Mouse (Mus musculus): ENCODE results near the gene Calm3. TPM values are rescaled to one million over a fixed set of nuclear protein-coding genes. Genes with fewer than 3 reads are reported as not detected.

Gene Calm3
- total RNA-seq, 2 experiments from 2014 or later = 224 to 252 TPM

GRCm38 (mm10) chr7:16891641-16892351 lies 32.1 kb downstream of the Calm3 start, which contains the start of gene Gng8:
TSS of gene Gng8 (plus strand) at chr7:16891786.
- peak; percentile 89 for DNase-seq

DNA sequence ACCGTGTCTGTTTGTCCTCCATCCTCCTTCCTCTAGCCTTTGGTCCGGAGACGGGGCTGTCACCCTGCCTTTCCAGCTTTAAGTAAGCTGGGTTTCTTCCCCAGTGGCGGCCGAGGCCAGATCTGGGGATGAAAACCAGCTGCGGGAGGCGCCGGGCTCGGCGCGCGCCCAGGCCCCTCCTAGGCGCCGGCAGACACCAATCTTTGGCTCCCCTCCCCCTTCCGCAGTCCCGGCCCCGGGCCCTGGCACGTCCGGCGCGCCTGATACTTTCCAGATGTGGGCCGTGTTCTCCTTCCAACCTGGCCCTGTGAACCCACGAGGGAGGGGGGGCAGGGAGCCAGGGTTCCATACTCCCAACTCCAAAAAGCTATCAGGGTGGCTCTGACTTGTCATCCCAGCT lies 33.0 kb downstream of the Calm3 start:
- DNase-seq = peak; percentile 69

DNA sequence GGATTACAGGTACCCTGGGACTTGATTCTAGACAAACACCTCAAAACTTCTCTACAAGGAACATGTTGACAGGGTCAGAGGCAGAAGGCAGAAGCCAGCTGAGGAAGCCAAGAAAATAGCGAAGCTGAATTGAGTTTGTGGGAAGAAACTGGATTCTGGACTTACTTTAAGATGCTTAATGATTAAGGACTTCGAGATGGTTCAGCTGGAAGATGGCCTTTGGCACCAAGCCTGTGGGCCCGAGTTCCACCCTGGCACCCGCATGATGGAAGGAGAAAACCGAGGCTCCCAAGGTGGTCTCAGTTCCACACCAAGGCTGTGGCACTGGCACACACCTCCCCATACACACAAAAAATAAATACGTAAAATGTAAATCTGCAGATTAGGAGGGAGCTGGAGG lies 33.4 kb downstream of the Calm3 start:
- no peak for DNase-seq

GRCm38 (mm10) chr7:16885905-16886304 lies 38.0 kb downstream of the Calm3 start:
- DNase-seq = no peak

DNA sequence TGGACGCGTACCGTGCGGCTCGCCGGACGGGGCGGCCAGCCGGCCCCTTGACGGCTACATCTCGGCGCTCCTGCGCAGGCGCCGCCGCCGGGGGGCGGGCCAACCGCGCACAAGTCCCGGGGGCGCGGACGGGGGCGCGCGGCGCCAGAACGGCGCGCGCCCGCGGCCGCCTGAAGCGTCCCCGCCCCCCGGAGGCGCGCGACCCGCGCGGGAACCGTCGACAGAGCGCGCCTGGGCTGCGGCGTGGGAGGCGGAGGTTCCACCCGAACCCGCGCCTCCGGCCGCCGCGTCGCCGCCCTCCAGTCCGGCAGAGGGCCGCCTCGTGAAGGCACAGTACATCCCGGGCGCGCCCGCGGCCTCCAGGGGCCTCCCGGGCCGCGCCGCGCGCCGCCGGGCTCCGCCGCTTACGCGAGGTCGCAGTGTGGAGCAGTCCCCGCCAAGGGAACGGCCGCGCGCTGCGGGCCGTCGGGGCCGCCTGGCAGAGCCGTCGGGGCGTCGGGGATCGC lies 38.6 kb downstream of the Calm3 start:
- no peak for DNase-seq

DNA sequence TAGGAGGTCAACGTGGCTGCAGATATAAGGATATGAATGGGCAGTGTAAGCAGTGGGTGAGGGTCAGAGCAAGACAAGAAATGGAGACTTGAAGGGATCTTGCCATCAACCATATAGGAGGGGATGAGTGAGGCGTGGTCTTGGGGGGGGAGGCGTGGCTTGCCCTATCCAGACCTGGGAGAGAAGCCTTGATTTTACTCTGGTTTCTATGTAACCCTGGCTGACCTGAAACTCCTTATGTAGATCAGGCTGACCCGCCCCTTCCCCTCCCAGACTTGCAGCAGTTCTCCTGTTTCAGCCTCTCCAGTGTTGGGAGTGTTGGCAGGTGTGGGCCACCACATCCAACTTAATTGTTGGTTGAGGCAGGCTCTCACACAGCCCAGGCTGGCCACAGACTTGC lies 39.6 kb downstream of the Calm3 start:
- no peak for DNase-seq

DNA sequence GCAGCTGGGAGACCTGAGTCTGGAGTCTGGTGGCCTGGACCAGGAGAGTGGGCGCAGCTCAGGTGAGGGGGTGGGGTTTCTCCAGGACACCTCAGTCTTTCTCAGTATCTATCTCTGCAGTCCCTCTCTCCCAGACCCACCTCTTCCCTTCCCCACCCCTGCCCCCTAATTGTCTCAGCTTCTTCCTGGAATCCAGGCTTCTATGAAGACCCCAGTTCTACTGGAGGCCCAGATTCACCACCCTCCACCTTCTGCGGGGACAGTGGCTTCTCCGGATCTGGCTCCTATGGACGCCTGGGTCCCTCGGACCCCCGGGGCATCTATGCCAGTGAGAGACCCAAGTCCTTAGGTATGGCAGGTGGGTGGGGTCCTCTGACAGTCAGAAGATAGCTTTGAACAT lies 40.8 kb downstream of the Calm3 start:
- no peak for DNase-seq

DNA sequence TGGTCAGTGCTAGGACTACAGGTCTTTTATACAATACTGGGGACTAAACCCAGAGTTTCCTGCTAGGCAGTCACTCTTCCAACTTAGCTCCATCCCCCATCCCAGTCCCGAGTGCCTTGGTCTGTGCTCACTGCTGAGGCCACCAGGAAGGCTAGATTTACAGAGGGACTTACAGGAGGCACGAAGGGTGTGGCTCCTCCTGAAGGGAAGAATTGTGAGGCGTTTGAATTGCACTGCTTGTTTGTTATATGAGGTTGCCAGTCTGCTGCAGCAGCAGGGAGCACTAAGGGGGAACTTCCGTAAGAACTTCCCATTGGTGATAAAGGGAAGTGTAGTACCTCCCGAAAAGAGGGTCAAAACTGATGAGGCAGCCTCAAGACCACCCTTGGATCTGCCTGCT lies 43.3 kb downstream of the Calm3 start:
- no peak for DNase-seq

GRCm38 (mm10) chr7:16879796-16880547 lies 43.9 kb downstream of the Calm3 start:
- peak; percentile 47 for DNase-seq

DNA sequence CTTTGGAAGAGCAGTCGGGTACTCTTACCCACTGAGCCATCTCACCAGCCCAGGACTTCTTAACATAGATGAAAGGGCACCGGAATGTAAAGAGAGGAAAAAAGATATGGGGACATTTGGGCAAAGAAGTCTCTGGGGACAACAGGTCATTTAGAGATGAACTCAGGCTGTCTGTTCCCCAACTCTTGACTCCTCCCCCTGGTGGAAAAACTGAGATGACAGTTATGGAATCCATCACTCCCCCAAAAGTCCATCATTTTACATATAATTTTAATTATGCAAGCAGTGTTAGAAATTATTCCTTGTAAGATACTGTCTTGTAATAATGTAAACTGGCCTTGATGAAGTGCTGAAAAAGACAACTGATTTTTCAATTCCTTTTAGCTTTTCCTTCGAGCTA lies 46.2 kb downstream of the Calm3 start:
- no peak for DNase-seq

- no peak for DNase-seq
These were observed 47.3 kb downstream of the Calm3 start for GRCm38 (mm10) chr7:16876608-16877007.

DNA sequence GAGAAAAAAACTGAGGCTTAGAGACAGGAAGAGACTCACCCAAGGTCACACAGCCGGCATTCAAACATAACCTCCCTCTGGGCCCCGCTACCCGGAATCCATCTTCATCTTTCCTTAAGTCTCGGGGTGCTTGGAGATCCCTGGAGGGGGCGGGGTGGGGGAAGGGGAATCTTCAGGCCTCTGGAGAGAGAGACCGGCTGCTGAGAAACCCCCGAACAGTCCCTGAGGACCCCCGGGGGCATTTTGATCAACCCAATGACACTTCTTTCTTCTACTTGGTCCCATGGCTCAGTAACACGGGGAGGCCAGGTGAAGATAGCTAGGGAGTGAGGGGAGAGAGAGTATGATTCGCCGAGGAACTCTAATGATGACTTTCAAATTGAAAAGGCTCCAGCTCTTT lies 47.9 kb downstream of the Calm3 start:
- no peak for DNase-seq

- no peak for DNase-seq
These were observed 48.6 kb downstream of the Calm3 start for GRCm38 (mm10) chr7:16875326-16875725.

DNA sequence AGATGAGACGGTGACA lies 48.8 kb downstream of the Calm3 start, which contains the start of gene Dact3:
Dact3 (plus strand) TSS at position 8 of the 16 bp plus-strand sequence.
- no peak for DNase-seq

- DNase-seq = peak; percentile 99
These were observed 49.1 kb downstream of the Calm3 start for GRCm38 (mm10) chr7:16874756-16875309.

DNA sequence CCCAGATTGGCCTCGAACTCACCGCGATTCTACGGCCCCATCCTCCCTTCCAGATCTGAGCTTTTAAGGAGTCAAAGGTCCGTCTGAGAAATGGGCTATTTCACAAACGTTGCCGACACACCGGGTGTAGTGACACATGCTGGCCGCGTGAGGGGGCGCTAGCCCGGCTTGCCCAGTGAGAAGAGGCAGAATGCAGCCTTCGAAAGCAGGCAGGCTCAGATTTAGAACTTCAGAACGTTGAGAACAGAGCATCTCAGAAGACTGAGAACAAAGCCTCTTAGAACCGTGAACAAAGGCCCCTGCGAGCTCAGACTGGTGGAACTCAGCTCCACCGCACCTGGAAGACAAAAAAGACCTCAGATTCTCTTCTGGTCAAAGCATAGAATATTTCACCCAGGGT lies 49.7 kb downstream of the Calm3 start:
- peak; percentile 87 for DNase-seq

DNA sequence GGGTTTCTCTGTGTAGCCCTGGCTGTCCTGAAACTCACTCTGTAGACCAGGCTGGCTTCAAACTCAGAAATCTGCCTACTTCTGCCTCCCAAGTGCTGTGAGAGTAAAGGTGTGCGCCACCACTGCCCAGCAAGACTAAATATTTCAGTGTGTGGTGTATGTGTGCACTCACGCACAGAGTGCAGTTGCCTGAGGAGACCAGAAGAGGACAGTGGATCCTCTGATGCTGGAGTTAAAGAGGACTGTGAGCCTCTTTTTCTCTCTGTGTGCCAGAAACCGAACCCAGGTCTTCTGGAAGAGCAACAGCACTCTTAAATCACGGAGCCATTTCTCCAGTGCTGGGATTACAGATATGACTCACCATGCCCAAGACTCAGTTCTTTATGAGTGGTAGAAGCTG lies 50.5 kb downstream of the Calm3 start:
- DNase-seq = no peak

DNA sequence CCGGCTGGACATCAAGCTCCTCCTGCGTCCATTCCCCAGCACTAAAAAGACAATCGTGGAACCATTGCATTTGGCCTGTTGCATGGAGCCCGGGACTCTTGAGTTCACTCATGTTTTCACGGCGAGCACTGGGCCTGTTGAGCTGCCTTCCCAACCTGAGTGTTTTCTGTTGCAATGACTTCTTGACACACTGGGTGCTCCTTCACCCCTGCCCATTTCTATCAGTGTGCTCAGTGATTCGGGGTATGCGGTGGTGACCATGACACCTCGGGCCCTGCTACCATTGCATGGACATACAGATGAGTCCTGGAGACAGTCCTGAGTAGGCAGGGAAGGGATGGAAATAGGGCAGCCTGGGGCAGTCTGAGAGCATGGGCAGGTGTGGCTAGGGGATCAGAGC lies 51.4 kb downstream of the Calm3 start:
- DNase-seq = no peak

- DNase-seq = no peak
These were observed 52.3 kb downstream of the Calm3 start for GRCm38 (mm10) chr7:16871600-16871999.

DNA sequence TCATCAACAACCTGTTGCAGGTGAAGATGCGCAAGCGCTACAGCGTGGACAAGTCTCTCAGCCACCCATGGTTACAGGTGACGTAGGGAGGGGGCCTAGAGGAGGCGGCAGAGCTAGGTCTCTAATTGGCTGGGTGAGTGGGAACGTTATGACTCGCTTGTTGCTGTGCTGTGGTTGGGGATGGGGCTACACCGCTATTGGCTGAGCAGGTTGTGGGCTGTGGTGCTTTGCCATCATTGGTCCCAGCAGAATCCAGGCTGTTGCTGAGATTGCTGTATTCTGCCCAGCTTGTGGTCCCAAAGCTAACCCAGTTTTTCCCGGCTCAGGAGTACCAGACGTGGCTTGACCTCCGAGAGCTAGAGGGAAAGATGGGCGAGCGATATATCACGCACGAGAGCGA lies 54.4 kb downstream of the Calm3 start:
- DNase-seq = peak; percentile 62

DNA sequence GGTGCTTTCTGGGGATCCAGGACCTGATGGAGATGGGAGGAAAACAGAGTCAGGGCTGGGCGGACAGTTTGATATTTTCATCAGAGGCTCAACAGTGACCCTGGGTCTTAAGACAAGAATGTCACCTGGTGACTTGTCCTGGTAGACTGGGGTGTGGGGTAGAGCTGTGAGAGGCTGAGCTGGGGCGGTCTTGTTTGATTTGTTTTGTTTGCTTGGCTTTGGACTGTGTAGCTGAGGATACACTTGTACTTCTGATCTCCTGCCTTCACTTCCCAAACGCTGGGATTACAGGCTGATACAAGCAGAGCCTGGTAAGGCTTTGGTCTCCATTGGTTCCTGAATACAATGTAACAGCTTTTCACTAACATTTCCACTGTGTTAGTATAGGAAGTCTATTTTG lies 56.4 kb downstream of the Calm3 start:
- DNase-seq = no peak
